Mouse (Mus musculus) bone marrow, adult 2 months (tissue): ENCODE measurements around the gene Tlcd1. TPM values are rescaled to one million over a fixed set of nuclear protein-coding genes. Genes with fewer than 3 reads are reported as not detected.

Source experiments
- H3K27ac ChIP-seq: fragments of 200-500 bp; 2 replicates; pipeline ENCODE4 v1.5.1; 2012; ENCODE audit warnings: low read depth, mild to moderate bottlenecking, control low read depth, inconsistent platforms, low read length; ENCODE audit not compliant: control insufficient read depth, poor library complexity, insufficient read depth
- H3K4me1 ChIP-seq: fragments of 200-500 bp; 2 replicates; pipeline ENCODE4 v1.6.1; 2011; ENCODE audit warnings: low read length; ENCODE audit not compliant: control insufficient read depth, insufficient read depth
- H3K4me3 ChIP-seq: fragments of 200-500 bp; replicated peaks from 2 replicates; pipeline ENCODE3; 2011; ENCODE audit warnings: mild to moderate bottlenecking, low read depth, low read length, control low read depth; ENCODE audit not compliant: control insufficient read depth
- CTCF ChIP-seq: fragments of 200-500 bp; IDR thresholded peaks from 2 replicates; pipeline ENCODE4 v1.5.1; 2011; ENCODE audit warnings: low read length, control low read depth; ENCODE audit not compliant: control insufficient read depth, insufficient read depth
- POLR2A ChIP-seq: fragments of 200-500 bp; IDR thresholded peaks from 2 replicates; pipeline ENCODE4 v1.6.1; 2011; ENCODE audit warnings: low read depth, mild to moderate bottlenecking, control low read depth, low read length, borderline replicate concordance; ENCODE audit not compliant: control insufficient read depth
- WGBS: fragments of 180-500 bp; shearing (Covaris S2); methylation state at CpG from one replicate; pipeline ENCODE4 v1.1.7; 2018; 5-methylcytosine and 5-hydroxymethylcytosine counted together
- polyA plus RNA-seq: library from polyadenylated mRNA; stranded (reverse); fragments of >200 nt; gene quantifications from 2 replicates; pipeline ENCODE4 v1.2.4, GENCODE M21; 2011; ENCODE audit warnings: low replicate concordance; ENCODE audit not compliant: missing spikeins, insufficient read depth, insufficient read length

Gene Tlcd1
- polyA plus RNA-seq, 1 experiment = 66.6 TPM

DNA sequence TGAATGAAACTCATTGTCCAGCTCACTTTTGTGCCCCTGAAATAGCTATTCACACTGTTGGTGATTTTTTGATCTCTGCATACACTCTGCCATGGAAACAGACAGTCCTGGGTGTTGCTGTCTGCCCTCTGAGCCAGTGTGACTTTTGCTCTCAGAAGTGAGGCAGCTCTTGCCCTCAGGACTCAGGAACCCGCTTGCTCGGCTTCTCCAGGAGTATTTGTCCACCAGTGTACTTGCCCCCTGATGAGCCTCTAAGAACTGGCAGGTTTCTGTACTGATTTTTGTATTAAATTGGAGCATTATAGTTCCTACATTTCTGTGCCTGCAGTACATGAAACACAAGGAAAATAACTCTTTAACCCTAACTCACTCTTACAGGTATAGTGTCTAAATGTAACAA, 33.0 kb upstream of the Tlcd1 start:
- H3K4me3 ChIP-seq = no peak overlapping the region
- WGBS = 99% methylated on average over 2 of the region's 2 CpGs
- H3K4me1 ChIP-seq = no peaks in the 10 kb centered on the region
- TF ChIP-seq CTCF (no peak), POLR2A (no peak)
- H3K27ac ChIP-seq = no peak overlapping the region

DNA sequence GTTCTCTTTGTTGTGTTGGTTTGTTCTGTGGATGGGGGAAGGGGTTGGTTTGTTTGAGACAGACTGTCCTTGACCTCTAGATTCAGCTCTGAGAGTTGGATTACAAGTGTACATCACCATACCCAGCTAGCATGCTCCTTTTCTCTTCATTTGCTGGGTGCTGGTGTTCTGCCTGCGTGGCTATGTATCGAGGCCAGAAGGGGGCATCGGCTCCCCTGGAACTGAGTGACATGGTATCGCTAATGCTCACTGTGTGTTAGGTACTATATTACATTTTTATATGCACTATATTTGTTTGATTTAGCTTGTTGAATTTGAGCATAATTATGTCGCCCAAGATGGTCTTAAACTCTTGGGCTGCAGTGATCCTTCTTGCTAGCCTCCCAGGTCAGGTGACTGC, 30.3 kb upstream of the Tlcd1 start:
- Histone ChIP-seq H3K4me1 (no peaks in the 10 kb centered on the region), H3K4me3 (no peak overlapping the region), H3K27ac (no peak overlapping the region)
- WGBS = 87% methylated on average over 5 of the region's 5 CpGs
- TF ChIP-seq POLR2A = no peak
- peak; percentile 22; the same call in 1 of the 2 replicates for TF ChIP-seq CTCF

DNA sequence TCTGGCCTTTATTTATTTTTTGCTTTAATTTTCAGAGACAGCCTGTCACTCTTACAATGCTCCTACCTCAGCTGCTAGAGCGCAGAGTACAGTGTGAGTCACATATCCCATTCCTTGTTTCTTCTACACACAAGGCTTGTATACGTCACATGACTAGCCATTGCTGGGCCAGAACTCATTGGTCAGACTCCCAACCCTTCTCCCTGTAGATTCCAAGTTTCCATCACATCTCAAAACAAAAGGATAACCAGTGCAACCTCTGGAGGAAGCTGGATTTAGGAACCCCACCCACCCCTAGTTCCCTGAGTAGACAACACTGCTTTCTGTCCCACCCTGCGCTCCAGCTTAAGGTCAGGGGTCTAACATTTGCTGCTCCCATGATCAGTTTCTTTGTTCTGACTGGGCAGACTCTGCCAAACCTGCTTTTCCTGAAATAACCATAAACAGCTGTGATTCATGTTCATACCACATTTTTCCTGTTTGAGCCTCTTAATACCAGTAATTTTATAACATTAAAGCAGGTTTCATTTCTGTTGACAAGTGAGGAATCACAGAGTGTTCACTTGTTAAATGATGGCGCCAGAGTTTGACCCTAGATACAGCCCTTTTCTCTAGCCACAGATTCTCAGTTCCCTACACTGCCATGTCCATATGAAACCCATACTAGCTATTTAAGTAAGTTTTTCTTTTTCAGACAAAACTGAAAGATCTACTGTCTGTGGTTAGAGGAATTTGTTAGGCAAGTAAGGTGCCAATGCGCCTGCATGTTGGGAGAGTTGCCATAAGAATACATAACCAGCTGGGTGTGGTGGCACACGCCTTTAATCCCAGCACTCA, 29.6 kb upstream of the Tlcd1 start:
- Histone ChIP-seq H3K4me3 (no peak overlapping the region), H3K27ac (no peak overlapping the region), H3K4me1 (no peaks in the 10 kb centered on the region)
- TF ChIP-seq POLR2A (no peak), CTCF (no peak)
- WGBS = 82% methylated on average over 6 of the region's 6 CpGs

DNA sequence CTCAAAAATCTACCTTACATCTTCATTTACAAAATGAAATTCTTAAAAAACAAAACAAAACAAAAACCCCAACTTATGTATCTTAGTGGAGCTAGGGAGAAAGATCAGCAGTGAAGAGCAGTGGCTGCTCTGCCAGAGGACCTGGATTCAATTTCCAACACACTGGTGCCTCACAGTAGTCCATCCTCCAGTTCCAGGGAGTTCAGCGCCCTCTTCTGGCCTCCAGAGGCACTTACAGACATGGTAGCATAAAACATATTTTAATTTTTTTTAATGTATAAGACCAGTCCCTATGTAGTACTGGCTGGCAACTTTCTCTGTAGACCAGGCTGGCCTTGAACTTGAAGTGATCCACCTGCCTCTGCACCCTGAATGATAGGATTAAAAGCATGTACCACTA, 25.4 kb upstream of the Tlcd1 start:
- Histone ChIP-seq H3K27ac (no peak overlapping the region), H3K4me1 (no peaks in the 10 kb centered on the region), H3K4me3 (no peak overlapping the region)
- WGBS = 28% methylated on average over 1 of the region's 1 CpGs
- TF ChIP-seq CTCF (peak; percentile 69), POLR2A (no peak)

DNA sequence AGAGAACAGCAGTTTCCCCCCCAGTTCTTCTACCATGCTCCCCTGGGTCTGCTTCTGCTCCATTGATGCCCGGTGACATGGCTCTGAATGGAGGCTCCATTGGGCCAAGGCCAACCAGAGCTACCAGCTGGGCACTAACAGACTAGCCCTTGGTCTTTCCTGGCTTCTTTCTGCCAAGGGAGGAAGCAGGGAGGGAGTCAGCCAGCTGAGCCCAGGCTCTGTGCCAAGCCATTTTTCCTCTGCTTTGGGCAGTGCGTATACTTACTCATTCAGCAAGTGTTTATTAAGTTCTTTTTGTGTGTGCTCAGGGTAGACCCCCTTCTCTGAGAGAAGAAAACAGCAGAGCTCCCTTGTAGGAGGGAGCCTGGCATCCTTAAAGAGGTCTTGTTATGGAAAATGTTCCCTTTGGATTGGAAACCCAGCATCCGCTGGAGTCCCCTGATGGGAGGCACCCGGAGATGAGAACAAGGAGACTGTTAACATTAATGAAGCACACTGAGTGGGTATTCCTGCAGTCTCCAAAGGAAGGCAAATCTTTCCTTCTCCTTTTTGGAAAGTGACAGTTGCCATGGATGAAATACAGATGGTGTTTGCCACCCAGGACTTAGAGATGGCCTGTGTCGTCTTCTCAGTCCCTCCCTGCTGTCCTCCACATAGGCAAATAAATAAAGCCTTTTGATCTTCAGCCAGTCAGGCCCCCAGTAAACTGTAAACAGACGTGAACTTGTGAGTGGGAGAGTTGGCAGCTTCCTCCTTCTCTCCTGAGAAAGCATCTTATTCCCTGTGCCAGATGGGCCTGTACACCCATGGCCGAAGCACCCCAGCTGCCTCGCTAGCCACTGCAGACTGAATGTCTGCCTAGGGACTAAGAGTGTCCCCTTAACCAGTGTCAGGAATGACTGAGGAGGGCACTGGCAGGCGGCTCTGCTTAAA, 23.9 kb upstream of the Tlcd1 start:
- H3K27ac ChIP-seq = no peak overlapping the region
- whole genome bisulfite sequencing = 89% methylated on average over 9 of the region's 9 CpGs

DNA sequence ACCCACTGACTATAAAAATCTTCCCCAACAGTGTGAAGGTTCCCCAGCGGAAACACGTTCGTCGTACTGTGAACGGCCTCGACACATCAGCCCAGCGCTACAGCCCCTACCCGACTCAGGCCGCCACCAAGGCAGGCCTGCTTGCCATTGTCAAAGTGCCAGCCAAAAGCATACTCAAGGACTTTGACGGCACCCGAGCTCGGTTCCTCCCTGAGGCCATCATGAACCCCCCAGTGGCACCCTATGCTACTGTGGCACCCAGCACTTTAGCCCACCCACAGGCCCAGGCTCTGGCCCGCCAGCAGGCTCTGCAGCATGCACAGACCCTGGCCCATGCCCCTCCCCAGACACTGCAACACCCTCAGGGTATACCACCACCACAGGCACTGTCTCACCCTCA, 22.7 kb upstream of the Tlcd1 start:
- Histone ChIP-seq H3K4me3 (no peak overlapping the region), H3K27ac (no peak overlapping the region), H3K4me1 (no peaks in the 10 kb centered on the region)
- TF ChIP-seq POLR2A = no peak
- no peak for TF ChIP-seq CTCF
- WGBS = 94% methylated on average over 13 of the region's 13 CpGs

More for the DNA sequence above, 23.9 kb upstream of the Tlcd1 start:
- no peak overlapping the region for H3K4me3 ChIP-seq
- TF ChIP-seq CTCF = no peak
- TF ChIP-seq POLR2A = no peak
- H3K4me1 ChIP-seq = no peaks in the 10 kb centered on the region

DNA sequence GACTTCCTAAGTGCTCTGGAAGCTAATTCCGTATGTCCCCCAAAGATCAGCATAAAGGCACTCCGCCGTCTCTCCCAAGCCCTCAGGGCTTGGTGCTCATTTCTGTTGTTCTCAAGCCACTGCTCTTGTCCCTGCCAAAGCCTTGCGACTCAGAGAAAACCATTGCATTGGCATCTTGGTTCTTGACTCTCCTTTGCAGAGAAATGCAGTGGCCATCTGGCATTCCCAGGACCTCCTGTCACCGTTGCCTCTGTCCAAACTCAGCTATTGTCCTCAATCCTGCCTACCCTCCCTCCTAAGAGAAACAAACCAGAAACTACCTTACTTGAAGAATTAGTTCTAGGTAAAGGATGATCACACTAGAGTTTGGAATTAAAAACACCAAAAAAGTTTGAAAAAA, 20.8 kb upstream of the Tlcd1 start:
- H3K4me1 ChIP-seq = no peaks in the 10 kb centered on the region
- H3K27ac ChIP-seq = no peak overlapping the region
- TF ChIP-seq CTCF (no peak), POLR2A (no peak)
- 87% methylated on average over 5 of the region's 5 CpGs for WGBS
- H3K4me3 ChIP-seq = no peak overlapping the region

DNA sequence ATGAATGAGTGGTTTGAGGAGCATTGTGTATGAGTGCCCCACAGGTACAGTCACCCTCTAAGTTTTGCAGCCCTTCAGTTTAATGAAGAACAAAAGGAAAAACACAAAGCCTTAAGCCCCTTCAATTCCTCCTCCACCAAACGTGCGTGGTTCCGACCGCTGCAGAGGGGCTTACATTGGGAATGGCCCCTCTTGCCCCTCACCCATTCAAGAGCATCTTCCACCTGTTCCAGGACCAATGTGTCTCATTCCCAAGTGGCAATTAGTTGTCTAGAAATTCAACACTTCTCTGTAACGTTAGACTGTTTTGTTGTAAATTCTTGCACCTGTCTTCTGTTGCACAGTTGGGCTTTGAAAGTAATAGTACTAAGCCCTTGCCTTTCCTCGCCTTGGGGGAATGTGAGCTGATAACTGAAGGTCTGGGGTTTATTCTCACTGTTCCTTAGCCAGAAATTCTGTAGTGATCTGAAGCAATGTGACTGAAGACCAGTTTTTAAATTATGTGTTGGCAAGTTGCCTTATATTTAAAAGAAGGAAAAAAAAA, 20.3 kb upstream of the Tlcd1 start:
- Histone ChIP-seq H3K4me1 (no peaks in the 10 kb centered on the region), H3K27ac (no peak overlapping the region), H3K4me3 (no peak overlapping the region)
- 91% methylated on average over 6 of the region's 6 CpGs for WGBS
- TF ChIP-seq POLR2A = no peak
- no peak for TF ChIP-seq CTCF
